Mouse (Mus musculus): ENCODE measurements around the gene Plscr5. TPM values are rescaled to one million over a fixed set of nuclear protein-coding genes. Genes with fewer than 3 reads are reported as not detected.

Gene Plscr5
- total RNA-seq, 1 experiment from 2014 or later = not detected

- no peak for DNase-seq
Observed at GRCm38 (mm10) chr9:92226795-92227194, 34.1 kb downstream of the Plscr5 start.

GRCm38 (mm10) chr9:92228867-92229832 is 36.4 kb downstream of the Plscr5 start:
- DNase-seq = no peak

GRCm38 (mm10) chr9:92229833-92230205 is 37.1 kb downstream of the Plscr5 start:
- no peak for DNase-seq

GRCm38 (mm10) chr9:92234901-92235458 is 42.2 kb downstream of the Plscr5 start:
- no peak for DNase-seq

GRCm38 (mm10) chr9:92248773-92249446 is 56.2 kb downstream of the Plscr5 start:
- DNase-seq = no peak

- no peak for DNase-seq
Observed at GRCm38 (mm10) chr9:92249447-92249852, 56.7 kb downstream of the Plscr5 start, which contains the start of gene Plscr1. Gene Plscr1 (plus strand): TSS chr9:92249750.

GRCm38 (mm10) chr9:92249987-92250772 is 57.4 kb downstream of the Plscr5 start:
- DNase-seq = peak; percentile 72

GRCm38 (mm10) chr9:92252718-92253117 is 60.0 kb downstream of the Plscr5 start:
- DNase-seq = no peak

- DNase-seq = no peak
Observed at GRCm38 (mm10) chr9:92253585-92254321, 61.0 kb downstream of the Plscr5 start.

Other genes with a start within 250 kb of the Plscr5 start
- gene Plscr1, start 56.8 kb downstream of the Plscr5 start, total RNA-seq (2021) = 11.0 and 14.5 TPM in 2 replicates
- gene Plscr2, start 82.7 kb downstream of the Plscr5 start, total RNA-seq (2021) = 16.3 and 16.5 TPM in 2 replicates
- gene 1700057G04Rik, start 116.4 kb downstream of the Plscr5 start, total RNA-seq (2021) = not detected in 2 replicates